Mouse (Mus musculus) hindbrain, postnatal 0 days (tissue): ENCODE results near the gene C1ql3. TPM values are rescaled to one million over a fixed set of nuclear protein-coding genes. Genes with fewer than 3 reads are reported as not detected.

Experiments
- ATAC-seq: fragments of 200-750 bp; cut with Nextera tagmentation; 2 replicates; pipeline ENCODE4 v1.8.0; 2017; ENCODE audit warnings: mild to moderate bottlenecking, moderate TSS enrichment, moderate library complexity
- DNase-seq: peaks from one replicate; pipeline ENCODE4 v3.0.0-alpha.2; 2015; ENCODE audit warnings: low spot score
- H3K27ac ChIP-seq: fragments of 300-500 bp; sonication (generic); 2 replicates; pipeline ENCODE4 v1.5.1; 2014; ENCODE audit warnings: mild to moderate bottlenecking
- H3K27me3 ChIP-seq: fragments of 300-500 bp; sonication (generic); 2 replicates; pipeline ENCODE4 v1.6.1; 2014; ENCODE audit warnings: low read length, mixed read lengths; ENCODE audit not compliant: insufficient read depth
- H3K36me3 ChIP-seq: fragments of 300-500 bp; sonication (generic); 2 replicates; pipeline ENCODE4 v1.6.1; 2014; ENCODE audit warnings: low read length, mixed read lengths; ENCODE audit not compliant: insufficient read depth
- H3K4me1 ChIP-seq: fragments of 300-500 bp; sonication (generic); 2 replicates; pipeline ENCODE4 v1.6.1; 2014; ENCODE audit warnings: antibody characterized with exemption, low read length, mixed read lengths; ENCODE audit not compliant: insufficient read depth
- H3K4me2 ChIP-seq: fragments of 300-500 bp; sonication (generic); 2 replicates; pipeline ENCODE4 v1.6.1; 2014; ENCODE audit warnings: low read depth, mild to moderate bottlenecking, low read length, moderate library complexity, mixed read lengths
- H3K4me3 ChIP-seq: fragments of 300-500 bp; sonication (generic); 2 replicates; pipeline ENCODE4 v1.5.1; 2014; ENCODE audit warnings: low read length
- H3K9ac ChIP-seq: fragments of 300-500 bp; sonication (generic); replicated peaks from 2 replicates; pipeline ENCODE4 v1.6.1; 2014; ENCODE audit warnings: mild to moderate bottlenecking, low read length, moderate library complexity, mixed read lengths
- H3K9me3 ChIP-seq: fragments of 300-500 bp; sonication (generic); 2 replicates; pipeline ENCODE4 v1.6.1; 2016; ENCODE audit warnings: low read length, mixed read lengths
- CTCF ChIP-seq: IDR thresholded peaks from 2 replicates; pipeline ENCODE4 v1.5.1; 2016; ENCODE audit warnings: antibody characterized with exemption, control low read depth, low read depth
- WGBS: fragments of 180-500 bp; shearing (Covaris S2); extraction: QIAGEN DNeasy Blood & Tissue Kit; methylation state at CpG from one replicate; pipeline ENCODE4 v1.1.7; 2014; 5-methylcytosine and 5-hydroxymethylcytosine counted together
- polyA plus RNA-seq: library from polyadenylated mRNA; unstranded; fragments of >200 nt; fragmentation: Nextera tagmentation; extraction: Ambion mirVana; gene quantifications from 2 replicates; pipeline ENCODE4 v1.2.1, GENCODE M21; 2015
- total RNA-seq: library from RNA; depleted of rRNA; stranded (reverse); fragments of >200 nt; gene quantifications from 2 replicates; pipeline ENCODE4 v1.2.3, GENCODE M21; 2014

The C1ql3 gene
- total and polyA plus RNA-seq, 2 experiments from 2014 or later = 7.5 to 23.0 TPM

DNA sequence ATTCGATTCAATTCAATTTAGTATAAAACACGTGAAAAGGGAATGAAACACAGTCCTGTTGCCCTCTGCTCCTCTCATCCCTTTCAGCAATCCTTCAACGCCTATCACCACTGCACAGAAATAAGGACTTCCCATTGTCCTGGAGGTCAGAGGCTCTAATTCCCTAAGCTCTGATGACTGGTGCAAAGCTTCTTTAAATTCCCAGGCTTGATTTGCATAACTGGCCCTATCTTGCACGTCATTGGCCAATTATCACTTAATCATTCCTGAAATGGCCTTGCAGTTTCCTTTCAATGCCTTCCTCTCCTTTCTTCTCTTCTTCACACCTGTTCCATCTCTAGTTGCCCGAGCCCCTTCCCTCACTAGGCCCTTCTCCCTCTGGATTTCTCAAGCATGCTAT is 6.8 kb upstream of the C1ql3 start:
- no peaks in the 10 kb centered on the region for H3K9me3 ChIP-seq
- no peaks in the 10 kb centered on the region for H3K4me1 ChIP-seq
- H3K27me3 ChIP-seq = no peaks in the 10 kb centered on the region
- TF ChIP-seq CTCF = no peak
- H3K36me3 ChIP-seq = no peaks in the 10 kb centered on the region
- no peak overlapping the region for H3K4me3 ChIP-seq
- DNase-seq (no peak), ATAC-seq (no peak)
- H3K9ac ChIP-seq = no peak overlapping the region
- H3K27ac ChIP-seq = no peak overlapping the region
- 36% methylated on average over 5 of the region's 5 CpGs for WGBS
- H3K4me2 ChIP-seq = no peak overlapping the region

- Histone ChIP-seq H3K9ac (no peak overlapping the region), H3K4me3 (peak overlapping the region; percentile 60), H3K9me3 (no peaks in the 10 kb centered on the region), H3K4me2 (peak overlapping the region; percentile 100), H3K36me3 (no peaks in the 10 kb centered on the region), H3K27me3 (peaks cover 4% of the 10 kb centered on the region; the same call in 1 of the 2 replicates), H3K4me1 (0 out of 2 replicates have a peak, but pooled peaks cover 3% of the 10 kb centered on the region), H3K27ac (no peak overlapping the region)
- 55% methylated on average over 3 of the region's 3 CpGs for WGBS
- TF ChIP-seq CTCF = no peak
- DNase-seq (no peak), ATAC-seq (no peak)
Measured at GRCm38 (mm10) chr2:13011973-13012372, 367 bp upstream of the C1ql3 start.

DNA sequence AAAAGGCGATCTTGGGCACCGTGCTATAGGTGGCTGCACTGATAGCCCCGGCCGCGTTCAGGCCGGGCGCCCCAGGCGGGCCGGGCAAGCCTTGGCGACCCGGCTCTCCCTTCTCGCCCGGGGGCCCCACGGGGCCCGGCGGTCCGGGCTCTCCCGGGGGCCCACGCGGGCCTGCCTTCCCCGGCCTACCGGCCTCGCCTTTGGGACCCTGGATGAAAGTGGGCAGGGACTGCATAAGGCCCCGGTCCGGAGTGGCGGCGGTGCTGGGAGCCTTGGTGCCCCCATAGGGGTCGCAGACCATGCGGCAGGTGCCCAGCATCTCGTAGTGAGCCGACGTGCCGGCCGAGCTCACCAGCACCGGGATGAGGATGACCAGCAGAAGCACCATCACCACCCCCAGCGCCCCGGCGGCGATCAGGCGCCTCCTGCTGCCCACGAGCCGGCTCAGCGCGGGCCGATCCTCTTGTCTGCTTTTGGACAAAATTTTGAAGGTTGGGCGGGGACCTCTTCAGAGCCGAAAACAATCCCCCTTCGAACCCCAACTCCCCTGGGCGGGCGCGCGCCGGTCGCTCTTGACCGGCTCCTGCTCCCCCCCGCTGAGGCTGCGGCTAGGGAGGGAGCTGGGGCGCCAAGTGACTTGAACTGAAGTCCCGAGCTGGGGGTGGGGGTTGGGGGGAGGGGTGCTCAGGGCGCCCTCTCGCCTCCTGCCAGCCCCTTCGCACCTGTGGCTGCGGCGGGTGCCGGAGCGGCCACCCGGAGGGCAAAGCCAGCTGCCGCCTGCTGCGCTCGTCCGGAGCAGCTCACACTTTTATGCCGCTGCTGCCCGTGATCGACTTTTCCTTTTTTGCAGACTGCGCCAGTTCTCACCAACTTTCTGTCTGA is 905 bp downstream of the C1ql3 start:
- DNase-seq (peak; percentile 51), ATAC-seq (peak; percentile 66)
- Histone ChIP-seq H3K27ac (peak overlapping the region; percentile 60), H3K9me3 (no peaks in the 10 kb centered on the region), H3K4me3 (peak overlapping the region; percentile 60), H3K36me3 (no peaks in the 10 kb centered on the region), H3K27me3 (peaks cover 4% of the 10 kb centered on the region; the same call in 1 of the 2 replicates), H3K4me1 (0 out of 2 replicates have a peak, but pooled peaks cover 3% of the 10 kb centered on the region), H3K9ac (peak overlapping the region; percentile 53), H3K4me2 (peak overlapping the region; percentile 100)
- TF ChIP-seq CTCF = peak; percentile 50
- 2% methylated on average over 63 of the region's 75 CpGs for WGBS

GRCm38 (mm10) chr2:13010030-13010459 is 1.6 kb downstream of the C1ql3 start:
- Histone ChIP-seq H3K36me3 (no peaks in the 10 kb centered on the region), H3K9ac (peak overlapping the region; percentile 53), H3K27ac (peak overlapping the region; percentile 60), H3K4me2 (peak overlapping the region; percentile 100), H3K4me1 (0 out of 2 replicates have a peak, but pooled peaks cover 3% of the 10 kb centered on the region), H3K27me3 (peaks cover 4% of the 10 kb centered on the region; the same call in 1 of the 2 replicates), H3K4me3 (peak overlapping the region; percentile 60), H3K9me3 (no peaks in the 10 kb centered on the region)
- DNase-seq (no peak), ATAC-seq (peak; percentile 25)
- 2% methylated on average over 31 of the region's 31 CpGs for WGBS
- no peak for TF ChIP-seq CTCF

GRCm38 (mm10) chr2:13009261-13009972 is 2.2 kb downstream of the C1ql3 start:
- Histone ChIP-seq H3K9ac (peak overlapping the region; percentile 53; the same call in 1 of the 2 replicates), H3K9me3 (no peaks in the 10 kb centered on the region), H3K27ac (peak overlapping the region; percentile 60; the same call in 1 of the 2 replicates), H3K36me3 (no peaks in the 10 kb centered on the region), H3K4me3 (peak overlapping the region; percentile 60), H3K4me2 (peak overlapping the region; percentile 100), H3K4me1 (0 out of 2 replicates have a peak, but pooled peaks cover 3% of the 10 kb centered on the region), H3K27me3 (peaks cover 4% of the 10 kb centered on the region; the same call in 1 of the 2 replicates)
- DNase-seq = peak; percentile 17
- 10% methylated on average over 18 of the region's 18 CpGs for WGBS
- ATAC-seq = peak; percentile 19
- TF ChIP-seq CTCF = no peak

- Histone ChIP-seq H3K9ac (no peak overlapping the region), H3K4me1 (0 out of 2 replicates have a peak, but pooled peaks cover 3% of the 10 kb centered on the region), H3K27me3 (peaks cover 4% of the 10 kb centered on the region; the same call in 1 of the 2 replicates), H3K4me3 (no peak overlapping the region; the same call in 1 of the 2 replicates), H3K27ac (no peak overlapping the region), H3K4me2 (peak overlapping the region; percentile 34), H3K9me3 (no peaks in the 10 kb centered on the region), H3K36me3 (no peaks in the 10 kb centered on the region)
- ATAC-seq (no peak), DNase-seq (no peak)
- WGBS = 66% methylated on average over 1 of the region's 1 CpGs
- peak; percentile 28 for TF ChIP-seq CTCF
Measured at GRCm38 (mm10) chr2:13008433-13008832, 3.2 kb downstream of the C1ql3 start.
